Mouse (Mus musculus) neural tube, embryonic 14.5 days (tissue): ENCODE data around the gene Lrrc4. TPM values are rescaled to one million over a fixed set of nuclear protein-coding genes. Genes with fewer than 3 reads are reported as not detected.

ENCODE experiments used
- polyA plus RNA-seq: library from polyadenylated mRNA; unstranded; fragments of >200 nt; fragmentation: Nextera tagmentation; extraction: Ambion mirVana; gene quantifications from 2 replicates; pipeline ENCODE4 v1.2.1, GENCODE M21; 2014

Lrrc4 gene
- polyA plus RNA-seq, 1 experiment from 2014 or later = 11.5 TPM

Other genes starting within 250 kb of the Lrrc4 start
- gene Lep, start 228.5 kb upstream of the Lrrc4 start, polyA plus RNA-seq = 0.05 TPM in 1 of 2 replicates, not detected in the other